Mouse (Mus musculus): ENCODE measurements around the gene Zbtb7b.
A peak's percentile ranks its signal among the peaks of the same experiment; 100 is the strongest.

DNA sequence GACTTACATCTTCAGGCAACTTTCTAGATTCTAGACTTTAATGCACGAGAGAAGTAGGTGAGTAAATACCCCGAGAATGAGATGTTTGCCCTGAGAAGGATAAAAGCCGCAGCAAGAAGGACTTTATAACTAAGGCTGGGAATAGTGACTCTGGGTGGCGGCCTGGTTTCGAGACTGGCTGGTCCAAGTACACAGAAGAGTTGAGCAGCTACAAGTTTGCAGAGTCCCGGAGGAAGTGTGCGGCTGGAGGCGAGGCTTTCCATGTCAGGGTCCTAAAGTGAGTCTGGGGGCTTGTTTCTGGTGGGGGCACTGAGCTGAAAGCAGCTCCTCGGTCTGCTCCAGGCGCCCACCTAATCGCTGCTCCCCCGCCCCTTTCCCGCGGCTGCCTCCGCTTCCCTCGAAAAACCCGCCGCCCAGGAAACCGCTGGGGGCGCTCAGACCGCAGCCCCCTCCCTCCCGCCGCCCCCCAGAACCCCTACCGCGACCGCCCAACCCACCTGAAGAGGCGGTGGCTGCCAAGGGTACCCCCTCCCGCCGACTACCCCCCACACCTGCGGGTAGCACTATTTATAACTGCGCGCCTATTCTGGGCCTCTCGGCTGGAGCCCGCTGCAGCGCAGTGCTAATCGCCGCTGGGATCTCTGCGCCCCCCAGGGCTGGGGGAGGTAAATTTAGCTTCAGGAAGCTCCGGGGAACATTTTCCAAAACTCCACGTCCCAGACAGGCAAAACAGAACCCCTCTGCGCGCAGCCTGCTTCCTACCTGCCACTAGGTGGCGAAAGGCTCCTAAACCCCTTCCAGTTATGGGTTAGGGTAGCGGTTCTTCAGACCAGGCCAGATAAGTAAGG lies 1.5 kb upstream of the Zbtb7b start:
- TF ChIP-seq CTCF (IDR thresholded peaks at IDR 0.05; ENCODE audit: extremely low read depth, insufficient read depth, low read length) (peak; percentile 78), POLR2A (IDR thresholded peaks at IDR 0.05; ENCODE audit: extremely low read depth, insufficient read depth, low read length) (no peak)

Data from cortical plate, adult 2 months (tissue).